Mouse (Mus musculus) intestine, embryonic 14.5 days (tissue): ENCODE results near the gene Prkch. TPM values are rescaled to one million over a fixed set of nuclear protein-coding genes. Genes with fewer than 3 reads are reported as not detected.

Experiments used
- ATAC-seq: fragments of 200-750 bp; cut with Nextera tagmentation; replicated peaks from 2 replicates; pipeline ENCODE4 v1.8.0; 2017; ENCODE audit warnings: low read depth, moderate number of reproducible peaks, moderate TSS enrichment, moderate library complexity; ENCODE audit not compliant: low FRiP score, low TSS enrichment
- DNase-seq: peaks from one replicate; pipeline ENCODE4 v3.0.0-alpha.2; 2018; ENCODE audit warnings: low spot score
- H3K27ac ChIP-seq: fragments of 300-500 bp; sonication (generic); 2 replicates; pipeline ENCODE4 v1.5.1; 2014; ENCODE audit warnings: low read depth, mild to moderate bottlenecking, control low read depth
- H3K27me3 ChIP-seq: fragments of 300-500 bp; sonication (generic); replicated peaks from 2 replicates; pipeline ENCODE4 v1.6.1; 2014; ENCODE audit warnings: low read length, control low read depth; ENCODE audit not compliant: control insufficient read depth, insufficient read depth
- H3K36me3 ChIP-seq: fragments of 300-500 bp; sonication (generic); 2 replicates; pipeline ENCODE4 v1.6.1; 2014; ENCODE audit warnings: low read length, control low read depth; ENCODE audit not compliant: control insufficient read depth, insufficient read depth
- H3K4me1 ChIP-seq: fragments of 300-500 bp; sonication (generic); replicated peaks from 2 replicates; pipeline ENCODE4 v1.6.1; 2014; ENCODE audit warnings: low read length, control low read depth, mixed read lengths; ENCODE audit not compliant: control insufficient read depth, insufficient read depth
- H3K4me2 ChIP-seq: fragments of 300-500 bp; sonication (generic); 2 replicates; pipeline ENCODE4 v1.6.1; 2014; ENCODE audit warnings: low read length
- H3K4me3 ChIP-seq: fragments of 300-500 bp; sonication (generic); 2 replicates; pipeline ENCODE4 v1.5.1; 2014; ENCODE audit warnings: low read depth, low read length, control low read depth, mixed read lengths
- H3K9ac ChIP-seq: fragments of 300-500 bp; sonication (generic); 2 replicates; pipeline ENCODE4 v1.6.1; 2014; ENCODE audit warnings: mild to moderate bottlenecking, low read length
- H3K9me3 ChIP-seq: fragments of 300-500 bp; sonication (generic); 2 replicates; pipeline ENCODE4 v1.6.1; 2016; ENCODE audit warnings: low read length, control low read depth; ENCODE audit not compliant: control insufficient read depth
- WGBS: fragments of 180-500 bp; shearing (Covaris S2); extraction: QIAGEN DNeasy Blood & Tissue Kit; methylation state at CpG from one replicate; pipeline ENCODE4 v1.1.7; 2014; 5-methylcytosine and 5-hydroxymethylcytosine counted together
- polyA plus RNA-seq: library from polyadenylated mRNA; unstranded; fragments of >200 nt; fragmentation: Nextera tagmentation; extraction: Ambion mirVana; gene quantifications from 2 replicates; pipeline ENCODE4 v1.2.1, GENCODE M21; 2014

Gene Prkch
- polyA plus RNA-seq, 1 experiment from 2014 or later: 8.0 TPM

- no peak overlapping the region for H3K4me3 ChIP-seq
- 10% methylated on average over 8 of the region's 8 CpGs for WGBS
- H3K4me2 ChIP-seq: no peak overlapping the region
- no peaks in the 10 kb centered on the region for H3K27me3 ChIP-seq
- DNase-seq: peak; percentile 76
- peak; percentile 86 for ATAC-seq
- H3K9ac ChIP-seq: no peak overlapping the region
- 0 out of 2 replicates have a peak, but pooled peaks cover 6% of the 10 kb centered on the region for H3K4me1 ChIP-seq
- H3K27ac ChIP-seq: peak overlapping the region; percentile 34; the same call in 1 of the 2 replicates
- no peaks in the 10 kb centered on the region for H3K9me3 ChIP-seq
- no peaks in the 10 kb centered on the region for H3K36me3 ChIP-seq
Observed at GRCm38 (mm10) chr12:73708920-73709319, 124.3 kb downstream of the Prkch start.

- Histone ChIP-seq H3K36me3 (no peaks in the 10 kb centered on the region), H3K4me2 (no peak overlapping the region), H3K27ac (no peak overlapping the region), H3K9me3 (no peaks in the 10 kb centered on the region), H3K4me1 (0 out of 2 replicates have a peak, but pooled peaks cover 6% of the 10 kb centered on the region), H3K27me3 (no peaks in the 10 kb centered on the region), H3K9ac (no peak overlapping the region), H3K4me3 (no peak overlapping the region)
- DNase-seq: no peak
- WGBS: 69% methylated on average over 5 of the region's 5 CpGs
- no peak for ATAC-seq
Observed at GRCm38 (mm10) chr12:73710846-73711245, 126.2 kb downstream of the Prkch start.

- no peak overlapping the region for H3K4me3 ChIP-seq
- H3K27me3 ChIP-seq: no peaks in the 10 kb centered on the region
- DNase-seq: no peak
- no peak overlapping the region for H3K4me2 ChIP-seq
- no peaks in the 10 kb centered on the region for H3K36me3 ChIP-seq
- H3K27ac ChIP-seq: no peak overlapping the region
- WGBS: 29% methylated on average over 6 of the region's 6 CpGs
- no peaks in the 10 kb centered on the region for H3K9me3 ChIP-seq
- 0 out of 2 replicates have a peak, but pooled peaks cover 6% of the 10 kb centered on the region for H3K4me1 ChIP-seq
- no peak for ATAC-seq
- H3K9ac ChIP-seq: no peak overlapping the region
Observed at GRCm38 (mm10) chr12:73712122-73712521, 127.5 kb downstream of the Prkch start.

GRCm38 (mm10) chr12:73714589-73714988 lies 130.0 kb downstream of the Prkch start:
- H3K36me3 ChIP-seq: no peaks in the 10 kb centered on the region
- 90% methylated on average over 5 of the region's 5 CpGs for WGBS
- H3K4me3 ChIP-seq: no peak overlapping the region
- H3K4me1 ChIP-seq: 0 out of 2 replicates have a peak, but pooled peaks cover 6% of the 10 kb centered on the region
- H3K9ac ChIP-seq: no peak overlapping the region
- H3K4me2 ChIP-seq: no peak overlapping the region
- DNase-seq: no peak
- H3K27me3 ChIP-seq: no peaks in the 10 kb centered on the region
- no peaks in the 10 kb centered on the region for H3K9me3 ChIP-seq
- H3K27ac ChIP-seq: no peak overlapping the region
- ATAC-seq: no peak

- H3K9me3 ChIP-seq: no peaks in the 10 kb centered on the region
- ATAC-seq (no peak), DNase-seq (no peak)
- H3K4me1 ChIP-seq: 0 out of 2 replicates have a peak, but pooled peaks cover 6% of the 10 kb centered on the region
- no peak overlapping the region for H3K27ac ChIP-seq
- 90% methylated on average over 2 of the region's 2 CpGs for WGBS
- H3K9ac ChIP-seq: no peak overlapping the region
- no peak overlapping the region for H3K4me3 ChIP-seq
- H3K27me3 ChIP-seq: no peaks in the 10 kb centered on the region
- no peak overlapping the region for H3K4me2 ChIP-seq
- no peaks in the 10 kb centered on the region for H3K36me3 ChIP-seq
Observed at GRCm38 (mm10) chr12:73715331-73715730, 130.7 kb downstream of the Prkch start.

GRCm38 (mm10) chr12:73715954-73716731 lies 131.5 kb downstream of the Prkch start:
- 75% methylated on average over 21 of the region's 21 CpGs for WGBS
- no peaks in the 10 kb centered on the region for H3K27me3 ChIP-seq
- H3K27ac ChIP-seq: no peak overlapping the region
- DNase-seq: no peak
- no peak overlapping the region for H3K4me2 ChIP-seq
- 0 out of 2 replicates have a peak, but pooled peaks cover 6% of the 10 kb centered on the region for H3K4me1 ChIP-seq
- ATAC-seq: no peak
- H3K9me3 ChIP-seq: no peaks in the 10 kb centered on the region
- no peak overlapping the region for H3K4me3 ChIP-seq
- no peaks in the 10 kb centered on the region for H3K36me3 ChIP-seq
- no peak overlapping the region for H3K9ac ChIP-seq

- Histone ChIP-seq H3K27me3 (no peaks in the 10 kb centered on the region), H3K9me3 (no peaks in the 10 kb centered on the region), H3K36me3 (no peaks in the 10 kb centered on the region), H3K4me1 (no peaks in the 10 kb centered on the region), H3K27ac (no peak overlapping the region), H3K4me2 (no peak overlapping the region), H3K4me3 (no peak overlapping the region), H3K9ac (no peak overlapping the region)
- 83% methylated on average over 10 of the region's 10 CpGs for WGBS
- DNase-seq (no peak), ATAC-seq (no peak)
Observed at GRCm38 (mm10) chr12:73718036-73718435, 133.4 kb downstream of the Prkch start.

GRCm38 (mm10) chr12:73719816-73720215 lies 135.2 kb downstream of the Prkch start:
- H3K9me3 ChIP-seq: no peaks in the 10 kb centered on the region
- H3K4me2 ChIP-seq: no peak overlapping the region
- H3K27ac ChIP-seq: no peak overlapping the region
- H3K4me1 ChIP-seq: no peaks in the 10 kb centered on the region
- no peak overlapping the region for H3K9ac ChIP-seq
- DNase-seq: no peak
- no peak for ATAC-seq
- no peak overlapping the region for H3K4me3 ChIP-seq
- H3K36me3 ChIP-seq: no peaks in the 10 kb centered on the region
- H3K27me3 ChIP-seq: no peaks in the 10 kb centered on the region

GRCm38 (mm10) chr12:73720466-73720865 lies 135.9 kb downstream of the Prkch start:
- ATAC-seq (no peak), DNase-seq (no peak)
- no peaks in the 10 kb centered on the region for H3K4me1 ChIP-seq
- no peaks in the 10 kb centered on the region for H3K9me3 ChIP-seq
- no peaks in the 10 kb centered on the region for H3K27me3 ChIP-seq
- H3K9ac ChIP-seq: no peak overlapping the region
- H3K4me2 ChIP-seq: no peak overlapping the region
- H3K36me3 ChIP-seq: no peaks in the 10 kb centered on the region
- 87% methylated on average over 2 of the region's 2 CpGs for WGBS
- no peak overlapping the region for H3K27ac ChIP-seq
- no peak overlapping the region for H3K4me3 ChIP-seq
